Mouse (Mus musculus) forebrain, embryonic 11.5 days (tissue): ENCODE measurements around the gene Wsb1. TPM values are rescaled to one million over a fixed set of nuclear protein-coding genes. Genes with fewer than 3 reads are reported as not detected.
A peak's percentile ranks its signal among the peaks of the same experiment; 100 is the strongest.

Experiments used
- ATAC-seq: fragments of 200-750 bp; cut with Nextera tagmentation; replicated peaks from 2 replicates; pipeline ENCODE4 v1.8.0; 2017; ENCODE audit warnings: moderate TSS enrichment; ENCODE audit not compliant: low FRiP score
- DNase-seq: peaks from one replicate; pipeline ENCODE4 v3.0.0-alpha.2; 2017; ENCODE audit warnings: low spot score
- H3K27ac ChIP-seq: fragments of 300-500 bp; sonication (generic); 2 replicates; pipeline ENCODE4 v1.5.1; 2014; ENCODE audit warnings: low read depth, low read length
- H3K27me3 ChIP-seq: fragments of 300-500 bp; sonication (generic); 2 replicates; pipeline ENCODE4 v1.6.1; 2014; ENCODE audit warnings: mild to moderate bottlenecking, low read length, mixed read lengths; ENCODE audit not compliant: control insufficient read depth, insufficient read depth
- H3K36me3 ChIP-seq: fragments of 300-500 bp; sonication (generic); 2 replicates; pipeline ENCODE4 v1.6.1; 2014; ENCODE audit warnings: mild to moderate bottlenecking, low read length, moderate library complexity, mixed read lengths; ENCODE audit not compliant: control insufficient read depth, insufficient read depth
- H3K4me1 ChIP-seq: fragments of 300-500 bp; sonication (generic); replicated peaks from 2 replicates; pipeline ENCODE4 v1.6.1; 2014; ENCODE audit warnings: low read length, mixed read lengths; ENCODE audit not compliant: control insufficient read depth, insufficient read depth
- H3K4me2 ChIP-seq: fragments of 300-500 bp; sonication (generic); 2 replicates; pipeline ENCODE4 v1.6.1; 2014; ENCODE audit warnings: low read depth, mild to moderate bottlenecking, low read length, moderate library complexity, mixed read lengths; ENCODE audit not compliant: severe bottlenecking
- H3K4me3 ChIP-seq: fragments of 300-500 bp; sonication (generic); 2 replicates; pipeline ENCODE4 v1.5.1; 2014; ENCODE audit warnings: low read depth, low read length
- H3K9ac ChIP-seq: fragments of 300-500 bp; sonication (generic); 2 replicates; pipeline ENCODE4 v1.6.1; 2014; ENCODE audit warnings: low read length
- H3K9me3 ChIP-seq: fragments of 300-500 bp; sonication (generic); 2 replicates; pipeline ENCODE4 v1.6.1; 2016; ENCODE audit warnings: low read length, mixed read lengths; ENCODE audit not compliant: control insufficient read depth
- WGBS: fragments of 180-500 bp; shearing (Covaris S2); extraction: QIAGEN DNeasy Blood & Tissue Kit; methylation state at CpG from one replicate; pipeline ENCODE4 v1.1.7; 2014; 5-methylcytosine and 5-hydroxymethylcytosine counted together
- polyA plus RNA-seq: library from polyadenylated mRNA; unstranded; fragments of >200 nt; fragmentation: Nextera tagmentation; extraction: Ambion mirVana; gene quantifications from 2 replicates; pipeline ENCODE4 v1.2.1, GENCODE M21; 2014

Wsb1 gene
- polyA plus RNA-seq, 1 experiment from 2014 or later: 371 TPM

DNA sequence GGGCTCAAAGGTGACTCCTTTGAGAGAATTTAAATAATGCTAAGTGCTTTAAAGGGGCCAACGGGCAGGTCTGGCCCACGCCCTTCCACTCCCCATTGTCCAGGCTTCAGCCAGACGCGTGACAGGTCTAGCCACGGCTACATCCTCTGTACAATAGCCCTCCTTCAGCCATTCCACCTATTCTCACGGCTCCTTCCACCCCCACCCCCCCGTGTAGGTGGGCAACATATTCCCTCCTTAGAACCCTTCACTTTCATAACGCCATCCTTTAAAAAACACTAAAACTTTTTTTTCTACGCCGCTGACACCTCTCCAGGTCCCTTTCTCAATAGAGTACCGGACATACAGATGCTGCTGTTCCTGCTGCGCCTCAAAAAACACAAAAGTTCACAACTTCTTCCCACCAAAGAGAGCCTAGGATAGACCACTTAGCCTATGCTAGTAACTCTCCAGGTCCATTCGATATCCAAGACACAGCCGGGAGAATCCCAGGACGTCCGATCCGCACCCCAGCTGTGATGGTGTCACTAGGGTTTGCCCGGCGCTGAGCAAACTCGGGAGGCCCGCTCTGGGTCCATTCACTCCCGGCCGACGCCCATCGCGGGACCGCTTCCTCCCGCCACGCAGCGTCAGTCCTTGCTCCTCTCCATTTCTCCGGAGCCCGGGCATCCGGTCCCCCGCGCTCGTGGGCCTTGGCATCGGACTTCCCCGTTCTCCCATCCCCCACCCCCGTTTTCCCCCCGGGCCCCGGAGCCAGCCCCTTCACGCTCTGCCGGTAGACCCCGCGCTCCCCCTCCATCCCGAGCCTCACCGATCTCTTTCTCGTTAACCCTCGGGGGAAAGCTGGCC, 705 bp downstream of the Wsb1 start:
- WGBS: 1% methylated on average over 49 of the region's 49 CpGs
- Histone ChIP-seq H3K27ac (peak overlapping the region; percentile 93), H3K9me3 (no peaks in the 10 kb centered on the region), H3K4me2 (peak overlapping the region; percentile 80), H3K36me3 (peaks cover 5% of the 10 kb centered on the region; the same call in 1 of the 2 replicates), H3K4me3 (peak overlapping the region; percentile 95), H3K4me1 (peaks cover 3% of the 10 kb centered on the region; the same call in 1 of the 2 replicates), H3K27me3 (no peaks in the 10 kb centered on the region), H3K9ac (peak overlapping the region; percentile 98)
- peak; percentile 42 for ATAC-seq
- peak; percentile 78 for DNase-seq

DNA sequence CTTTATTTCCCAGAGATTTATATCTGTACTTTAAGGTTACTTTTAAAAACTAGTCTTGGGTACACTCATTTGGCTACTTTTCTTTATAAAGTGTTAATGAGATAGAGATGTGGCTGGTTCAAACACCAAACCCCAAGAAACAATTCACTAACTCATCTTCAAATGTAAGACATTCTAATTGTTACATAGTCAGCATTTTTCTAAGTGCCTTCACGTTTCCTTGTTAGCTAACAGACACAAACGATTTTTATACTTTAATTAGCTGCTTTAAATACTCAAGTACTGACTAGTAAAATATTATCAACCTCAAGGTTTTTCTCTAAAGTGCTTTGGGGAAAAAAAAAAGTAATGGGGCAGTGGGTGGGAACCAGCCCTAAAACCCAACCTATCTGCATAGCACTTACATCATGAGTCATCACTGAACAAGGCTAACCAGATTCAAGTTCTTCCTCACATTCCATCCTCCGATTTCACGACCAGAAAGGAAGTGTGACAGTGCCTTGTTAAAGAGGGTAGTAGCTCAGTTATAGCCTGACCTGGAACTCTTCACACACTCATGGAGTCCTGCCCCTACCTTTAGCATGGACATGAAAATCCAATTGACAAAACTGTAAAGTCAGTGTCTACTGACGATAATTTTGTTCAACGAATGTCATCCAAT, 1.5 kb downstream of the Wsb1 start:
- Histone ChIP-seq H3K36me3 (peaks cover 5% of the 10 kb centered on the region; the same call in 1 of the 2 replicates), H3K9ac (peak overlapping the region; percentile 98), H3K9me3 (no peaks in the 10 kb centered on the region), H3K27me3 (no peaks in the 10 kb centered on the region), H3K27ac (no peak overlapping the region), H3K4me2 (peak overlapping the region; percentile 80), H3K4me1 (peaks cover 3% of the 10 kb centered on the region; the same call in 1 of the 2 replicates), H3K4me3 (peak overlapping the region; percentile 95)
- ATAC-seq (no peak), DNase-seq (no peak)
- WGBS: 36% methylated on average over 6 of the region's 6 CpGs

DNA sequence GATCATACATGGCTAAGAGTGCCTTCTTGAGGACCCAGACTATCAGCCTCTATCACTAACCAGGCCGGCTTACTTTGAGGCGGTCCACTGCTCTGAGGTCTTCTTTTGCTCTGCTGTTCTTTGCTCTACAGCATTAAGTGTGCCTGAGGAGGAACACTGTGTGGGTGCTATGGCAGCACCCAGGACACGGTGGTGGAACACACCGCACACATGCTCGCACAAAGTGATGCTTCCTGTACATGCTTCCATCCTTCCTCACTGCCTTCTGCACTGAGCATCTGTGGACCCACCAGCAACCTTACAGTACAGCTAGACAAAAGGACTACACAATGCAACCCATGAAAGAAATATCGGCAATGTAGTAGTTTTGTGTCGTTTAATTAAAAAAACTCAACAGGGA, 15.4 kb downstream of the Wsb1 start:
- WGBS: 98% methylated on average over 7 of the region's 7 CpGs
- peak; percentile 40 for DNase-seq

DNA sequence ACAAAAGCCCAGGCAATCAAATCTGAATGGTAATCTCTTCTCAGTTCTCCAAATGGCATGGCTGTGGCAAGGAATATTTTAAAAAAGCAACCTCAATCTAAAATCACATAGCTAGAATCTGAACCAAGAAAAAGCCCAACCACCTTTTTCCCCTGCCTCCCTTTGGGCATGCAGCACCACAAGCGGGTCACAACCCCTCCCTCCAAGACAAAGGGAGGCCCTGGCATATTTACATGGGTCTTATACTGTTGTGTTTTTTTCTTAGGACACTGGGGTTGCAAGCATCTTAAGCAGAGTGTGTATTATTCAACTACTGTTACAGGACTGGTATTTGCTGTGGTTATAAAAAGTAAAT, 16.1 kb downstream of the Wsb1 start:
- H3K27ac ChIP-seq: no peak overlapping the region
- peaks cover 7% of the 10 kb centered on the region; the same call in 1 of the 2 replicates for H3K9me3 ChIP-seq
- no peak overlapping the region for H3K4me3 ChIP-seq
- no peak overlapping the region for H3K9ac ChIP-seq
- no peaks in the 10 kb centered on the region for H3K4me1 ChIP-seq
- WGBS: 27% methylated on average over 1 of the region's 1 CpGs
- ATAC-seq: no peak
- DNase-seq: peak; percentile 49
- H3K27me3 ChIP-seq: no peaks in the 10 kb centered on the region
- no peak overlapping the region for H3K4me2 ChIP-seq
- peaks cover 25% of the 10 kb centered on the region for H3K36me3 ChIP-seq

More for the DNA sequence above, 15.4 kb downstream of the Wsb1 start:
- Histone ChIP-seq H3K4me3 (no peak overlapping the region), H3K36me3 (peaks cover 25% of the 10 kb centered on the region), H3K4me2 (no peak overlapping the region), H3K9me3 (peaks cover 7% of the 10 kb centered on the region; the same call in 1 of the 2 replicates), H3K4me1 (no peaks in the 10 kb centered on the region), H3K27me3 (no peaks in the 10 kb centered on the region), H3K9ac (no peak overlapping the region), H3K27ac (no peak overlapping the region)
- no peak for ATAC-seq

DNA sequence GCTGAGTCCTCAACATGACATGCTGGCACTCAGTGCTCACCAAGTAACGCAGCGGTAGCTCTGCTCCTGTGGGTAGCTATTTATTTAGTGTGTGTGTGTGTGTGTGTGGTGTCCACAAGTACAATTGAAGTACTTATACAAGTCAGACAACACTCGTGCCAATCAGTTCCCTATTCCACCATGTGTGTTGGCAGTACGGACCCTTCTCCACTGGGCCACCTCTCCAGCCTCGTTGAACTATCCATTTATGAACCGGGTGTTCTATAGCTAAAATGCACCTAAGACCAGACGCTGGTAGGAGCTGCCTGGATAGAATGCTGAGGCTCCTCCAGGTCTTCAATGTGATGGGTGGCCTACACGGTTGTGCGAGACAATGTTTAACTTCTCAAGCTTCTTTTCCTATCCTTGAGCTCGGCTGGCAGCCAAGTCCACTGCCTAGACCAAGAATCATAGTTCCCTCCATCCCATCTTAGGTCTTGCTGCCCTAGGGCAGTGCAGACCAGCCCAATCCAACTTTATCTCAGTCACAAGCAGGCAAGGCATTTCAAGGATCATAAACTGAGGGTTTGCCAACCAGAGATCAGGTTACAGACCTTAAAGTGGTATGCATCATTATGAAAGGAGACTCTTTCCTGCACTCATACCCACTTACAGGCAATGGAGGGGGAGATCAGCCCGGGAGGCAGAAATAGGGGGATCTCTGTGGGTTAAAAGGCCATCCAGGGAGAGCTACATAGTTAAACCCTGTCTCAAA, 16.6 kb downstream of the Wsb1 start:
- 96% methylated on average over 11 of the region's 11 CpGs for WGBS
- peaks cover 7% of the 10 kb centered on the region; the same call in 1 of the 2 replicates for H3K9me3 ChIP-seq
- no peak overlapping the region for H3K4me3 ChIP-seq
- H3K27me3 ChIP-seq: no peaks in the 10 kb centered on the region
- no peak overlapping the region for H3K27ac ChIP-seq
- H3K36me3 ChIP-seq: peaks cover 25% of the 10 kb centered on the region
- no peak overlapping the region for H3K4me2 ChIP-seq
- ATAC-seq (no peak), DNase-seq (peak; percentile 47)
- H3K4me1 ChIP-seq: no peaks in the 10 kb centered on the region
- no peak overlapping the region for H3K9ac ChIP-seq

DNA sequence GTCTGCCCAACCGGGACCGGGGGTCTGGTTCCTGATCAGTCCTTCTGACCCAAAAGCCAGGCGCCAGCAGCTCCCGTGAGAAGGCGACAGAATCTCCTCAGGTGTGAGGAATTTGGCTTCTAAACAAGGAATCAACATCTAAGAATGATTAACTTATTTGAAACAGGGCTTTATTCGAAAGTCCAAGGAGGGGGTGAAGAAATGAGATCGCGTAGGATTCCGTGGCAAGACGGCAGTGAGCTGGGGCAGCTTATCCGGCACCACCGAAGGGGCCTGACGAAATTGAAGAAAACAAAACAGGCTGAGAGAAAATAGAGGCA, 24.3 kb downstream of the Wsb1 start:
- no peak overlapping the region for H3K9ac ChIP-seq
- H3K4me2 ChIP-seq: no peak overlapping the region
- DNase-seq (no peak), ATAC-seq (no peak)
- H3K36me3 ChIP-seq: no peaks in the 10 kb centered on the region
- no peak overlapping the region for H3K4me3 ChIP-seq
- no peaks in the 10 kb centered on the region for H3K9me3 ChIP-seq
- no peak overlapping the region for H3K27ac ChIP-seq
- 92% methylated on average over 13 of the region's 13 CpGs for WGBS
- no peaks in the 10 kb centered on the region for H3K27me3 ChIP-seq
- H3K4me1 ChIP-seq: no peaks in the 10 kb centered on the region

DNA sequence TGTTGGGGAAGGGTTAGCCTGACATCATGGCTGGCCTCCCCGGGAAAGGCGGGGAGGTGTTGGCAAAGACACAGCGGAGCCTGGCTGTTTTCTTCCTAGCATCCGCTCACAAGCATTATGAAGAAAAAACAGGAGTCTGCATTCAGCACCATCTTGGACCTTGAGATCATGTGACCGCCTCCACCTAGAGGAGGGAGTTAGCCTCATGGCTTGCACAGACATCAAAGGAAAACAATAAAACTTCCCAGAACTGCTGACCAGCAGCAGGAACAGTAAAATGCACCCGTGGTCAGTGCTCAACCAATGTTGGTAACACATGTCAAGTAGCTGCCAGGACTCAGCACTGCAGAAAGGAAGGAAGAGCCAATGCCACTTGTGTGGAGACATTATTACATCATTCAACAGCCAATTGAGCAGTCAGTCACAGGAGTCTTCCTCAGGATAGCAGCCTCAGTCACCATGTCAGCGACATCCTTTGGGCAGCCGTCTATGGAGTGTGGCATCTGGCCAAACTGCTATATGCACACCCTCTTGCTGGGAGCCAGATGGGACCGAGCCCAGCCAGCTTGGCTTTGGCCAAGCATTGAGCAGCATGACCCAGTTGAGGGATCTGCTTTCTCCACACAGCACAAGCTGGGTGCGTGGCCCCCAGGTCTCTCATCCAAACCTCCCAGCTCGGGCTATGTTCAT, 24.8 kb downstream of the Wsb1 start:
- Histone ChIP-seq H3K4me3 (no peak overlapping the region), H3K4me1 (peaks cover 2% of the 10 kb centered on the region; the same call in 1 of the 2 replicates), H3K9me3 (no peaks in the 10 kb centered on the region), H3K4me2 (no peak overlapping the region), H3K27ac (no peak overlapping the region), H3K9ac (no peak overlapping the region), H3K27me3 (no peaks in the 10 kb centered on the region), H3K36me3 (no peaks in the 10 kb centered on the region)
- ATAC-seq: no peak
- DNase-seq: peak; percentile 41
- WGBS: 89% methylated on average over 11 of the region's 11 CpGs

DNA sequence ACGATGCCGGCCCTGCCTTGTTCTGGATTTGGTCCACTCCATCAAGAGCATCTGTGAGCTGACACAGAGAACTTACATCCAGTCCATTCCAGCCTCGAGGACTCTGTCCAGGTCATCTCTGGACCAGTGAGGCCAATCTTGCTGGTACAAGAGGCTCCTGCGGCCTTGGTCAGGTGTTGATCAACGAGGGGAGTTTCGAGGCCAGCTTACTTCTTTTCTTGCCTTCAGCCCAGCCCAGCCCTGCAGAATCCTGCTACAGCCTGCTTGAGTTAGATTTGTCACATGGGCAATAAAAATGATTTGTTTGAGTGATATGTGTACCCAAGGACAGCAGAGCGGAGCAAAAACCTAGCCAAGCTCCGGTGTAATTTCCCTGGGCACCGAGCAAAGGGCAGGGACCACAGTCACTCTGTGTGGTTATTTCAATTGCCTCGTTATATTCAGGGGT, 25.4 kb downstream of the Wsb1 start:
- Histone ChIP-seq H3K27ac (no peak overlapping the region), H3K27me3 (no peaks in the 10 kb centered on the region), H3K4me3 (no peak overlapping the region), H3K36me3 (no peaks in the 10 kb centered on the region), H3K4me2 (no peak overlapping the region), H3K9me3 (no peaks in the 10 kb centered on the region), H3K4me1 (peaks cover 2% of the 10 kb centered on the region; the same call in 1 of the 2 replicates), H3K9ac (no peak overlapping the region)
- ATAC-seq (no peak), DNase-seq (peak; percentile 40)
- 86% methylated on average over 10 of the region's 10 CpGs for WGBS
